Mouse (Mus musculus) heart, postnatal 0 days (tissue): ENCODE measurements at regions not wholly inside any gene's neighbourhood (a gene's known extent, or its start where the extent isn't known, plus 50 kb on each side); places are given as distances from the start of the nearest gene placed in this dataset.
"Not testable (repeated sequence)": the region's sequence is repeated elsewhere in the genome, so short reads cannot be mapped to it uniquely, and the experiment has no call there.

Source experiments
- ATAC-seq: fragments of 200-750 bp; cut with Nextera tagmentation; 2 replicates; pipeline ENCODE4 v1.8.0; 2017; ENCODE audit warnings: low read depth, moderate number of reproducible peaks, moderate library complexity; ENCODE audit not compliant: insufficient read depth
- DNase-seq: peaks from one replicate; pipeline ENCODE4 v3.0.0-alpha.2; 2016; ENCODE audit warnings: low spot score
- H3K27ac ChIP-seq: fragments of 300-500 bp; sonication (generic); 2 replicates; pipeline ENCODE4 v1.5.1; 2014; ENCODE audit warnings: low read depth, mild to moderate bottlenecking
- H3K27me3 ChIP-seq: fragments of 300-500 bp; sonication (generic); 2 replicates; pipeline ENCODE4 v1.6.1; 2014; ENCODE audit warnings: low read length, mixed read lengths; ENCODE audit not compliant: control insufficient read depth, insufficient read depth
- H3K36me3 ChIP-seq: fragments of 300-500 bp; sonication (generic); replicated peaks from 2 replicates; pipeline ENCODE4 v1.6.1; 2014; ENCODE audit warnings: low read length, mixed read lengths; ENCODE audit not compliant: control insufficient read depth, insufficient read depth
- H3K4me1 ChIP-seq: fragments of 300-500 bp; sonication (generic); 2 replicates; pipeline ENCODE4 v1.6.1; 2014; ENCODE audit warnings: antibody characterized with exemption; ENCODE audit not compliant: control insufficient read depth, insufficient read depth
- H3K4me2 ChIP-seq: fragments of 300-500 bp; sonication (generic); 2 replicates; pipeline ENCODE4 v1.6.1; 2014; ENCODE audit warnings: low read depth, mild to moderate bottlenecking, low read length, moderate library complexity
- H3K4me3 ChIP-seq: fragments of 300-500 bp; sonication (generic); 2 replicates; pipeline ENCODE4 v1.5.1; 2014; ENCODE audit warnings: low read depth, low read length
- H3K9ac ChIP-seq: fragments of 300-500 bp; sonication (generic); replicated peaks from 2 replicates; pipeline ENCODE4 v1.6.1; 2014; ENCODE audit warnings: low read depth, low read length, mixed read lengths
- H3K9me3 ChIP-seq: fragments of 300-500 bp; sonication (generic); replicated peaks from 2 replicates; pipeline ENCODE4 v1.6.1; 2016; ENCODE audit warnings: low read length; ENCODE audit not compliant: control insufficient read depth
- CTCF ChIP-seq: IDR thresholded peaks from 2 replicates; pipeline ENCODE4 v1.5.1; 2016; ENCODE audit warnings: antibody characterized with exemption, control low read depth, low read depth
- EP300 ChIP-seq: IDR thresholded peaks from 2 replicates; pipeline ENCODE4 v1.6.1; 2016; ENCODE audit warnings: antibody characterized with exemption, low read depth
- WGBS: fragments of 180-500 bp; shearing (Covaris S2); extraction: QIAGEN DNeasy Blood & Tissue Kit; methylation state at CpG from one replicate; pipeline ENCODE4 v1.1.7; 2014; 5-methylcytosine and 5-hydroxymethylcytosine counted together

DNA sequence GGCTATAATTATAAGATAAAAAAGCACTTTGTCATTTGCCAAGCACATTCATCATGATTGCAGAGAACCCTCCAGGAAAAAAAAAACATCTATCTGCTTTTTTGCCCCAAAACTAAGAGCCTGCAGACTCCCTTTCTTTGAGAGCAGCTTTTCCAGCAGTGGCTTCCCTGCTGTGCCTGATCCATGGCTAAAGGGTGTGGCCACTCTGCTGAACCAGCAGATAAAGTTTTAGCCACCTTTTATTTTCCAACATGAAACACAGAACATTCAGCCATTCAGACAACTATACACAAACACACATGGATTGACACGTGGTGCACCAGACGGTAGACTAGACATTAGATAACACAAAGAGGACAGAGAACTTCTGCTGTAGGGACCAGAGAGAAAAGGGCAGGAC, 164.9 kb upstream of the Klf6 start:
- Histone ChIP-seq H3K4me2 (no peak overlapping the region), H3K4me1 (no peaks in the 10 kb centered on the region), H3K4me3 (no peak overlapping the region), H3K27me3 (no peaks in the 10 kb centered on the region), H3K9me3 (peaks cover 4% of the 10 kb centered on the region), H3K36me3 (no peaks in the 10 kb centered on the region), H3K27ac (no peak overlapping the region), H3K9ac (no peak overlapping the region)
- DNase-seq = no peak
- ATAC-seq = no peak
- 21% methylated on average over 2 of the region's 2 CpGs for WGBS
- TF ChIP-seq CTCF (no peak), EP300 (no peak)

- ATAC-seq, H3K27me3 ChIP-seq, H3K4me3 ChIP-seq, H3K9me3 ChIP-seq, H3K4me2 ChIP-seq, H3K9ac ChIP-seq, H3K36me3 ChIP-seq, DNase-seq, H3K4me1 ChIP-seq: not testable (repeated sequence)
- H3K27ac ChIP-seq = peak overlapping the region; percentile 31; the same call in 1 of the 2 replicates
- WGBS = 61% methylated on average over 1 of the region's 1 CpGs
Observed at GRCm38 (mm10) chr13:5697329-5697728, 164.0 kb upstream of the Klf6 start.

DNA sequence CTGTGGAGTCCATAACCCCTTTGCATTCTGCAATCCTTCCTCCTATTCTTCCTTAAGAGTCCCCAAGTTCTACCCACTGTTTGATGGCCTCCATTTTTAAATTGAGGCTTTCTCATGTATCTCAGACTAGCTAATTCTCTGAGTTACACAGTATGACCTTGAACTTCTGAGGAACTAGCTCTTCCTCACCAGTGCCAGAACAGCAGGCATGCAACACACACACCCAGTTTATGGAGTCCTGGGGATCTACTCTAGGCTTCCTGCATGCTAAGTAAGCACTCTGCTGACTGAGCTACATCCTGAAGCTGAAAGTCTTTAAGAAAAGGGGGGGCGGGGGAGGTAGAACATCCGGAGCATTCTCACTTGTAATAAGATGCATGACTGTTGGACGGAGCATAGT, 159.2 kb upstream of the Klf6 start:
- no peaks in the 10 kb centered on the region for H3K9me3 ChIP-seq
- H3K4me3 ChIP-seq = no peak overlapping the region
- no peak overlapping the region for H3K4me2 ChIP-seq
- no peaks in the 10 kb centered on the region for H3K27me3 ChIP-seq
- no peak overlapping the region for H3K9ac ChIP-seq
- H3K27ac ChIP-seq = no peak overlapping the region
- TF ChIP-seq EP300 = no peak
- TF ChIP-seq CTCF = no peak
- no peaks in the 10 kb centered on the region for H3K4me1 ChIP-seq
- ATAC-seq (no peak), DNase-seq (no peak)
- WGBS = 74% methylated on average over 3 of the region's 3 CpGs
- no peaks in the 10 kb centered on the region; the same call in 1 of the 2 replicates for H3K36me3 ChIP-seq

DNA sequence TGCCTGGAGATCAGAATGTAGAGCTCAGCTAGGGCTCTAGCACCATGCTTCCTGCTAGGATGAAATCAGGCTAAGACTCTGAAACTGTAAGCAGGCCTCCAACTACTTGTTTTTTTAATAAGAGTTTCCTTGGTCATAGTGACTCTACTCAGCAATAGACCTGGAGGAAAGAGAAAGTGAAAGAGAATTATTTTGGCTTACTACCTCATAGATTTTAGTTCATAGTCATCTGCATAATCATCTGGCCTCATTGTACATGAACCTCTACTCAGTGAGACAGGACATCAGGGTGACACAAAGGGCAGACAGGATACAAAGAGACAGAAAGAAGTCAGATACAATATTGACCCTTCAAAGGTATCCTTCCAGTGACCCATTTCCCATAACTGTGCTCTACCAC, 156.3 kb upstream of the Klf6 start:
- H3K27me3 ChIP-seq = no peaks in the 10 kb centered on the region
- no peak for TF ChIP-seq CTCF
- no peak for TF ChIP-seq EP300
- H3K4me1 ChIP-seq = no peaks in the 10 kb centered on the region
- H3K4me3 ChIP-seq = no peak overlapping the region
- H3K36me3 ChIP-seq = no peaks in the 10 kb centered on the region; the same call in 1 of the 2 replicates
- no peak for DNase-seq
- no peak overlapping the region for H3K9ac ChIP-seq
- no peak overlapping the region for H3K27ac ChIP-seq
- no peak for ATAC-seq
- H3K4me2 ChIP-seq = no peak overlapping the region
- no peaks in the 10 kb centered on the region for H3K9me3 ChIP-seq

GRCm38 (mm10) chr13:5711646-5712045, 149.6 kb upstream of the Klf6 start:
- Histone ChIP-seq H3K36me3 (no peaks in the 10 kb centered on the region), H3K9ac (no peak overlapping the region), H3K9me3 (no peaks in the 10 kb centered on the region), H3K4me3 (no peak overlapping the region), H3K27ac (no peak overlapping the region), H3K27me3 (no peaks in the 10 kb centered on the region), H3K4me1 (no peaks in the 10 kb centered on the region), H3K4me2 (no peak overlapping the region)
- DNase-seq = no peak
- WGBS = 77% methylated on average over 1 of the region's 1 CpGs
- no peak for ATAC-seq
- TF ChIP-seq CTCF (no peak), EP300 (no peak)

DNA sequence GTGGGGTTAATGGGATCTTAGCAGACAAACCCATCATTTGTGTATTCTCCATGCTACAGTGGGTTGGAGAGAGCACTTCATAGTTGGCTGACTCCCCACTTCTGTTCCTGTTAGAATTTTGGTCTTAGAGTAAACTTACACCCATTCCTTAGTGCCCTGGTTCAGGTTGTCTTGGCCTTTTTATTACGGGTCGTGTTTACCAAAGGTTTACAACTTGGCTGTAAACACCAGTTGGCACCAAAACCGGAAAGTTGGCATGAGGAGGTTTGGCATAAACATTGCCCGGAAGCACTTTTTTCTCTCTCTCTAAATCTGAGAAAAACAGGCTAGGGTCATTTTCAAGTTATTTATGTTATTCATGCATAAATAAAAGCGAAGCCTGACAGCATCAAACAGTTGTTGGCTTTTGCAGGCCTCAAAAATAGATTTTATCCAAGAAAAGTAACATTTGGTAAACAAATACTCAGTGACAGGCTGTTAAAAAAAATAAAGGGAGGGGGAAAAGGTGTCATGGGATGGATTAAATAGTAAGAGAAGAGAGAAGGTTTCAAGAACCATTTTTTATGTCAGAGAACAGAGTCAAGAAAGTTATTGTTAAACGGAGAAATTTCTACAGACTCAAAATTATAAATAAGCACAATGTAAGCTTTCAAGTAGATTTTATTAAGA, 148.0 kb upstream of the Klf6 start:
- H3K9me3 ChIP-seq = no peaks in the 10 kb centered on the region
- ATAC-seq (no peak), DNase-seq (no peak)
- H3K4me1 ChIP-seq = no peaks in the 10 kb centered on the region
- H3K9ac ChIP-seq = no peak overlapping the region
- H3K36me3 ChIP-seq = no peaks in the 10 kb centered on the region
- TF ChIP-seq EP300 (no peak), CTCF (no peak)
- 85% methylated on average over 6 of the region's 6 CpGs for WGBS
- H3K4me2 ChIP-seq = no peak overlapping the region
- no peaks in the 10 kb centered on the region for H3K27me3 ChIP-seq
- H3K4me3 ChIP-seq = no peak overlapping the region
- H3K27ac ChIP-seq = no peak overlapping the region
